Mouse (Mus musculus) forebrain, embryonic 10.5 days (tissue): ENCODE measurements around the gene Kcng3. TPM values are rescaled to one million over a fixed set of nuclear protein-coding genes. Genes with fewer than 3 reads are reported as not detected.

Source experiments
- DNase-seq: peaks from one replicate; pipeline ENCODE4 v3.0.0-alpha.2; 2017; ENCODE audit warnings: low spot score; ENCODE audit errors: extremely low spot score
- H3K27ac ChIP-seq: fragments of 300-500 bp; sonication (generic); 2 replicates; pipeline ENCODE4 v1.5.1; 2016; ENCODE audit warnings: mild to moderate bottlenecking
- H3K27me3 ChIP-seq: fragments of 300-500 bp; sonication (generic); 2 replicates; pipeline ENCODE4 v1.6.1; 2016; ENCODE audit warnings: mild to moderate bottlenecking; ENCODE audit not compliant: poor library complexity, severe bottlenecking
- H3K36me3 ChIP-seq: fragments of 300-500 bp; sonication (generic); replicated peaks from 2 replicates; pipeline ENCODE4 v1.6.1; 2016; ENCODE audit warnings: mild to moderate bottlenecking, moderate library complexity
- H3K4me1 ChIP-seq: fragments of 300-500 bp; sonication (generic); 2 replicates; pipeline ENCODE4 v1.6.1; 2016
- H3K4me3 ChIP-seq: fragments of 300-500 bp; sonication (generic); 2 replicates; pipeline ENCODE4 v1.5.1; 2016; ENCODE audit warnings: mild to moderate bottlenecking, moderate library complexity
- H3K9me3 ChIP-seq: fragments of 300-500 bp; sonication (generic); 2 replicates; pipeline ENCODE4 v1.6.1; 2016; ENCODE audit warnings: mild to moderate bottlenecking, moderate library complexity
- WGBS: fragments of 180-500 bp; shearing (Covaris S2); methylation state at CpG from one replicate; pipeline ENCODE4 v1.1.7; 2016; 5-methylcytosine and 5-hydroxymethylcytosine counted together
- polyA plus RNA-seq: library from polyadenylated mRNA; unstranded; fragments of >200 nt; fragmentation: Nextera tagmentation; extraction: Ambion mirVana; gene quantifications from 2 replicates; pipeline ENCODE4 v1.2.1, GENCODE M21; 2016

Kcng3 gene
- polyA plus RNA-seq, 1 experiment from 2014 or later, result not detected

DNA sequence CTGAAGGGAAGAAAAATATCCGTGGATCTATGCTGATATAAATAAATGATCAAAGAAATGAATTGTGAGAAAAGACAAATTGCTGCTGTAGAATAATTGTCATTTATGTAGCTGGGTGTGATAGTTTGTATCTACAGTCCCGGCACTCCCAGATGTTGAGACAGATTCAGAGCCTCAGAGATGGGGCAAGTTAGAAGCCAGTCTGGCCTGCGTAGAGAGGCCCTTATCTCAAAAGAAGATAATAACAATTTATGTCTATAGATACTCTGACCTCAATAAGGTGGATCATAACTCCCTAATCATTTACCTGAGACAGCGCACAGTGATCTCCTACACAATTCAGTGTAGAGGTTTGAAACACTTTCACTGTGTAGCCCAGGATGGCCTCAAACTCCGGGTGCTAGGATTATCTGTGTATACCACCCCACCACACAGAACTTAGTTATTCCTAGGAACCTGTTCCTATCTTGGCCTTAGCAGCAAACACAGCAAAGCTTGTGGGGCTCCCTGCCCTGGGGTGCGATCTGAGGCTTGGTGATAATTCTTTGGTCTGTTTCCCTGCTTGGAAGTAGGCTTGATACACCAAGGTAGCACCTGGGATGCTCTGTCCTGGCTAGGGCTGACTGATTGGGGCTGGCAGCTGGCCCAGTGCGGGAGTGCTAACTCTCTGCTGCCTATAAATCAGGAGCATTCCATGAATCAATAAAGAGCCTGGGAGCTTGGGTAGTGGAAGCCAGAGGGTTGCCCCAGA lies 19.4 kb upstream of the Kcng3 start:
- WGBS, result 87% methylated on average over 7 of the region's 7 CpGs
- no peak for DNase-seq
- Histone ChIP-seq H3K27ac (no peak overlapping the region), H3K36me3 (no peaks in the 10 kb centered on the region), H3K9me3 (no peaks in the 10 kb centered on the region), H3K4me3 (no peak overlapping the region), H3K27me3 (no peaks in the 10 kb centered on the region), H3K4me1 (no peaks in the 10 kb centered on the region)

DNA sequence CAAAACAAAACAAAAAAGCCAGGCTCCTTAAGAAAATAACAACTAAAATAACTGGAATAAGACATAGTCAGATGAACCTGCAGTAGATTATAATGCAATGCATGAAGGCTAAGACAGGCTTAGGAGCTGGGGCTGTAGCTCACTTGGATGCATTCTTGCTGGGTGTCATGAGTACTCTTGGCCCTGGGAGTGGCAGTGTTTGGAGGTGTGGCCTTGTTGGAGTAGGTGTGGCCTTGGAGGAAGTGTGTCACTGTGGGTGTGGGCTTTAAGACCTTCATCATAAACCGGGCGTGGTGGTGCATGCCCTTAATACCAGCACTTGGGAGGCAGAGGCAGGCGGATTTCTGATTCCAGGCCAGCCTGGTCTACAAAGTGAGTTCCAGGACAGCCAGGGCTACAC lies 18.3 kb upstream of the Kcng3 start:
- Histone ChIP-seq H3K4me3 (no peak overlapping the region), H3K27me3 (no peaks in the 10 kb centered on the region), H3K27ac (no peak overlapping the region), H3K9me3 (no peaks in the 10 kb centered on the region), H3K4me1 (no peaks in the 10 kb centered on the region), H3K36me3 (no peaks in the 10 kb centered on the region)
- DNase-seq, result no peak
- 84% methylated on average over 3 of the region's 3 CpGs for WGBS

DNA sequence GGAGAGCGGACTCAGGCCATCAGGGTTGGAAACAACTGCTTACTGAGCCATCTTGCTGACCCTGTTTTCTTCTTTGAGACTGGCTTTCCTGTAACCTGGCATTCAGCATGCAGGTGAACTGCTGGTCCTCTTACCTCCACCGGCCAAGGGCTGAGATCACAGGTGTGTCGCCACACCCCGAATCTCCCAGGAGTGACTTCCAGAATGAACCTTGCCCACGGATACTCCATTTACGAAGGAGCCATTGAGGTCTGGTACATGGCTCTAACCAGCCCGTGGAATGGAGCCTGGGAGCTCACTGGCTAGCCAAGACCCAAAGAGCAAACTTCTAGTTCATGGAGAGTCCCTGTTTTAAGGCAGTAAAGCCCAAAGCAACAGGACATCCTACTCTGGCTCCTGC lies 15.7 kb upstream of the Kcng3 start:
- H3K36me3 ChIP-seq, result no peaks in the 10 kb centered on the region
- H3K27me3 ChIP-seq, result no peaks in the 10 kb centered on the region
- no peak for DNase-seq
- H3K4me1 ChIP-seq, result no peaks in the 10 kb centered on the region
- WGBS, result 94% methylated on average over 7 of the region's 7 CpGs
- H3K27ac ChIP-seq, result no peak overlapping the region
- H3K9me3 ChIP-seq, result no peaks in the 10 kb centered on the region
- H3K4me3 ChIP-seq, result no peak overlapping the region

DNA sequence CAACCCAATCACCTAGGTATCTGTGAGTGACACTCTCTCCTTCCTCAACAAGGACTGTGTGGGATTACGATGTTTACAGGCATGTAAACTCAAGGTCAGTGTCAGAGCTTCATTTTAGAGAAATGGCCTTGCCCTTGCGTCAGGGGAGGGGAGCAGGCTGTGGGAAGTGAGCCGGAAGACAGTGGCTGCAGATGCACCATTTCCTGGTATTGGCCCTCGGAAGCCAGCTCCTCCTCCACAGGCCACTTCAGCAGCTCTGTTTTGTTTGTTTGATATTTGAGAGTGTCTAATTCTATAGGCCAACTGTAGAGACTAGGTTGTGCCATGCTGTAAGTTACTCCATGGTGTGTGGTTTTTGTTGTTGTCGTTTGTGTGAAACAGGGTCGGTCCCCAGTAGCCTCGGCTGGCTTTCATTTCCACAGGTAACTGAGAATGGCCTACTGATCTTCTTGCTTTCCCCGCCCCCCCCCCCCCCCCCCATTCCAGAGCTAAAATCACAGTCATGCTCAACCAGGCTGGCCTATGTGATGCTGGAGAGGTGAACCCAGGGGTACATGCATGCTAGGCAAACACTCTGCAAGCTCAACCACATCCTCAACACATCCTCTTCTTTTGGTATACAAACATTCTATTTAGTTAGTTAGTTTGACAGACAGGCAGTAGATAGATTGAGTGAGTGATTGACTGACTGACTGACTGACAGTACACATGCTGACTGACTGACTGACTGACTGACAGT lies 14.9 kb upstream of the Kcng3 start:
- Histone ChIP-seq H3K9me3 (no peaks in the 10 kb centered on the region), H3K27ac (no peak overlapping the region), H3K27me3 (no peaks in the 10 kb centered on the region), H3K4me3 (no peak overlapping the region), H3K36me3 (no peaks in the 10 kb centered on the region), H3K4me1 (no peaks in the 10 kb centered on the region)
- no peak for DNase-seq
- WGBS, result 86% methylated on average over 8 of the region's 8 CpGs

DNA sequence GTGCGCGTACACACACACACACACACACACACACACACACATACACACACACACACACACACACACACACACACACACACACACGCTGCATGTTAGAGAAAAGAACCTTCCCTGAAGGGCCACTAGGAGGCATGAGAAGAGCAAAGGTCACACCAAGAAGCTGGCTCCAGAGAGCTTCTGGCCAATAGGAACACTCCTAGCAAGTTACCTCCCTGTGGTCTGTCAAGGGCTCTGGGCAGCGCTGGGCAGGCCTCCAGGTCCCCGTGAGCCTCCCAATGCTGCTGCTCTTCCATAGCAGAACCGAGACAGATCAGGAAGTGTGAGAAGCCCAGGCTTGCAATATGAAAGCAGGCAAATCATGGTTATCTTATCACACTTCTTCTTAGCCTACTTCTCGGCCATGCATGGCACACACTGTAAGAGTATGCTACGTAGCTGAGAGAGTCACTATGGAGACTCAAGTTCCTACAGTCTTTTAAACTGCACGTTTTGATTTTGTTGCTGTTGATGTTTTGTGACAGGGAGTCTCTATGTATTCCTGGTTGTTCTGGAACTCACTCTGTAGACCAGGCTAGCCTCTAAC lies 13.6 kb upstream of the Kcng3 start:
- 63% methylated on average over 9 of the region's 9 CpGs for WGBS

DNA sequence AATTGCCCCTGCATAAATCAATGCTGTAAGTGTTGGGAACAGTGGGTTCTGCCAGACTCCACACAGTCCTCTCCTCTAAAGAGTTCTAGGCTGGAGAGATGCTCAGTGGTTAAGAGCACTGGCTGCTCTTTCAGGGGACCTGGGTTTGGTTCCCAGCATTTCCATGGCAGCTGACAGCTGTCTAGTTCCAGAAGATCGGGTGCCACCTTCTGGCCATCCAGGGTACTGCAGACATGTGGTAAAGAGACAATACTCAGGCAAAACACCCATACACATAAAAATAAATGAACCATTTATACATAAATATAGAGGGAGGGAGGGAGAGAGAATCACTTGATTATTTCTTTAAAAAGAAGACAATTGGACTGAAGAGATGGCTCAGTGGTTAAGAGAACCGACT lies 5.7 kb upstream of the Kcng3 start:
- no peak for DNase-seq
- 69% methylated on average over 2 of the region's 2 CpGs for WGBS
- Histone ChIP-seq H3K27me3 (peaks cover 43% of the 10 kb centered on the region), H3K9me3 (peaks cover 3% of the 10 kb centered on the region; the same call in 1 of the 2 replicates), H3K36me3 (no peaks in the 10 kb centered on the region), H3K27ac (no peak overlapping the region), H3K4me1 (peaks cover 10% of the 10 kb centered on the region), H3K4me3 (no peak overlapping the region)

More for the DNA sequence above, 13.6 kb upstream of the Kcng3 start:
- Histone ChIP-seq H3K27ac (no peak overlapping the region), H3K4me1 (no peaks in the 10 kb centered on the region), H3K9me3 (no peaks in the 10 kb centered on the region), H3K36me3 (no peaks in the 10 kb centered on the region), H3K27me3 (no peaks in the 10 kb centered on the region), H3K4me3 (no peak overlapping the region)
- no peak for DNase-seq

DNA sequence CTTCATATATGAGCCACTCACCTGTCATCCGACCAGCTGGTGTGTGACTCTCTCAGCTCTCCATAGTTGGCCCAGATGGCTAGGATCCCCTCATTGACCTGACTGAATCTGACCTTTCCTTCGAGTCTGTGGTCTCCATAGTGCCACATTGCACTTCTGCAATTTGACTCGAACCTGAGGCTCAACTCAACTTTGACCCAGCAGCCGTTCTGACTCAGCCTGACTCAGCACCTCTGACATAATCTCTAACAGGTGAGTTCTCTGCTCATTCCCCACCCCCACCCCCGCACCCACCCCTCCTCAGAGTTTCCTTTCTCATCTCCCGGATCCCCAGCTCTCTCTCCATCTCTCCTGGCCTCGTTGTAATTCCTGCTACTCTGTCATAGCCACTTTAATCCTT lies 4.7 kb upstream of the Kcng3 start:
- WGBS, result 86% methylated on average over 7 of the region's 7 CpGs
- H3K36me3 ChIP-seq, result no peaks in the 10 kb centered on the region
- peaks cover 53% of the 10 kb centered on the region for H3K27me3 ChIP-seq
- H3K4me3 ChIP-seq, result no peak overlapping the region
- H3K4me1 ChIP-seq, result peaks cover 19% of the 10 kb centered on the region
- no peak for DNase-seq
- H3K9me3 ChIP-seq, result peaks cover 3% of the 10 kb centered on the region; the same call in 1 of the 2 replicates
- H3K27ac ChIP-seq, result no peak overlapping the region

DNA sequence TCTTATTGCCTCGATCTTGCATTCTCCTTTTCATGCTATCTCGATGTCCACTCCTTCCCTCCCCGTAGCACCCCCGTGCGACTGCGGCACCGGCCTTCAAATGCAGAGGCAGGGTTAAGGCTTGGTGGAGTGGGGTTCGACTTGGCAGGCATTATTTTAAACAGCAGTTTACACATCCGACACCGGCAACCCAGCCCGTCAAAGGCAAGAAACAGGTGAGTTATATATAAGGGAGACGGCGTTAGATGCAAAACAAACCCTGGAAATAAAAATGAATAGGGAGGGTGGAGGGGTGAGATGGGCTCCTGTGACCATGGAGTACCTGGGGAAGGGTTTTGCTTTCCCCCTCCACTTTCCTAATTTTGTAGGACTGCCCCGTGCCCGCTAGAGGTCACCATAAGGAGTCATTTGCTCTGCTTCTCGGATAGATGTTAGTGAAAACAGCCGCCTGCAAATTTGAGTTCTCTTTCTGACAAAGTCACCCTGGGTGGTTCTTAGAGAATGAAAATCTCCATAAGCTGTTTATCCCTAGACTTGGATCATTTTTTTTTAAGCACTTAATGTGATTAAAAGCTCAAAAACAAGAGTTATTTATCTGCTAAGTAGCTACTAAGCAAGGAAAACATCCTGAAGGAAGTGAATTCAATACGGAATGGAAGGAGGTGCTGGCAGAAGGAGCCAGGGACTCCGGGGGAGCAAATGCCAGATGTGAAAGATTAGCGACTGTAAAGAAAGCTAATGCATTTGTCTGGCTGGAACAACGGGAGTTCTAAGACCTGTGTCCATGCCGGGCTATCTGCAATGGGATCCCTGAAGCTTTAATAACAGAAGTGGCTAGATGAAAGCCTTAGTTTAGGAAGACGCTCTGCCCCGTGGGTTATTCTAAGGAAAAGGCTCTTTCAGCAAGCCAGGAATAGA lies 1.2 kb upstream of the Kcng3 start:
- peaks cover 88% of the 10 kb centered on the region for H3K27me3 ChIP-seq
- no peaks in the 10 kb centered on the region for H3K36me3 ChIP-seq
- WGBS, result 1% methylated on average over 24 of the region's 24 CpGs
- H3K27ac ChIP-seq, result no peak overlapping the region
- H3K9me3 ChIP-seq, result peaks cover 3% of the 10 kb centered on the region; the same call in 1 of the 2 replicates
- peaks cover 33% of the 10 kb centered on the region for H3K4me1 ChIP-seq
- H3K4me3 ChIP-seq, result peak overlapping the region; percentile 60
- DNase-seq, result peak; percentile 71

DNA sequence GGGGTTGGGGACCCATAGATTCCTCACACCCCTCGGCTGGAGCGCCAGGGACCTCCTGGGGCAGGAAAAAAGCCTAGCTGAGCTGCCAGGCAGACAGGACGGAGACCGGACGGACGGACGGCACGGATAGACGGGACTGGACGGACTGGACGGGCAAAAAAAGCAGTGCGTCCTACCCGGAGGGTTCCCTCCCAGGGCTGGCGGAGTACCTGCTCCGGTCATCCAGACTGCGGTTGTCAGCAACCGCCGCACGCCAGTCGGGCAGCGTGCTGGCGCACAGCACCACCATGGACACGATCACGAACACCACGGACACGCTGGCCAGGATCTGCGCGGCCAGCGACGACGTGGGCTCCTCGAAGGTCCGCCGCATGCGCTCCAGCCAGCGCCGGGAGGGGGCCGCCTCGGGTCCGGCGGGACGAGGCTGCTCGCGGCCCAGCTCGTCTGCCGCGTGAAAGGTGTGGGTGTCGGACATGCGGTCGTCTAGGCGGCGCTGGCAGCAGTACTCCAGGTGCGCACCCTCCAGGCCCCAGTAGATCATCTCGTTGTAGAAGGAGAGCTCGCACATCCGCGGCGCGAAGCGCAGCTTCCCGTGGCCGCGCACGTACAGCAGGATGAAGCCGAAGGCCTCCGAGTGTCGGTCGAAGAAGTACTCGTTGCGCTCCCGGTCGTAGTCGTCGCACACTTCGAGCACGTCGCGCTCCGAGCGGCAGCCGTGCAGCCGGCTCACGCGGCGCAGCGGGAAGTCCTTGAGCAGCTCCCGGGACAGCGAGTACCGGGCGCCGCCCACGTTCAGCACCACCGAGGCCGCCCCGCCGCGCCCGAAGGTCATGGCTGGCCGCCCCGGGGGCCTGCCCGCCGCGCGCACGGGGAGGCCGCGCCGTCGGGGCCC lies 662 bp downstream of the Kcng3 start:
- Histone ChIP-seq H3K27ac (peak overlapping the region; percentile 58; the same call in 1 of the 2 replicates), H3K9me3 (no peaks in the 10 kb centered on the region; the same call in 1 of the 2 replicates), H3K27me3 (peaks cover 99% of the 10 kb centered on the region), H3K4me3 (peak overlapping the region; percentile 60), H3K4me1 (peaks cover 33% of the 10 kb centered on the region), H3K36me3 (no peaks in the 10 kb centered on the region)
- 4% methylated on average over 104 of the region's 109 CpGs for WGBS
- DNase-seq, result peak; percentile 37

DNA sequence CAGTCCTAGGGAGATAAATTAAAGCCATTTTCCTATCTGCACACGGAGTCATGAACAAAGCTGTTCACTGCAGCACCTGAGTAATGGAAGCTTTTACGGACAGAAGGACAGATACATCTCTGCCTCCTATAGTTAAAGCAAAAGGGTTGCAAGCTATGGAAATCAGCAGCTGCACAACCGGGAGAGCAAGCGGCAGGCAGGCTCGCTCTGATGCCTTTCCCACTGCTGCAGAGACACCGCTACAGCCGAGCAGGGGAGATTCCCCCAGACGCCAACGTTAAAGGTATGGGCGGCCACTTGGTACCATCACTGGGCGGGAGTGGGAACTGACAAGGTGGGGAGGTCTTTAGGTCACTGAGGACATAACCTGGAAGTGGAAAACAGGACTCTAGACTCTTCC lies 17.8 kb downstream of the Kcng3 start:
- H3K27me3 ChIP-seq, result no peaks in the 10 kb centered on the region
- H3K4me1 ChIP-seq, result peaks cover 4% of the 10 kb centered on the region; the same call in 1 of the 2 replicates
- WGBS, result 56% methylated on average over 11 of the region's 11 CpGs
- H3K4me3 ChIP-seq, result no peak overlapping the region
- H3K36me3 ChIP-seq, result no peaks in the 10 kb centered on the region
- no peak for DNase-seq
- no peak overlapping the region for H3K27ac ChIP-seq
- H3K9me3 ChIP-seq, result no peaks in the 10 kb centered on the region

DNA sequence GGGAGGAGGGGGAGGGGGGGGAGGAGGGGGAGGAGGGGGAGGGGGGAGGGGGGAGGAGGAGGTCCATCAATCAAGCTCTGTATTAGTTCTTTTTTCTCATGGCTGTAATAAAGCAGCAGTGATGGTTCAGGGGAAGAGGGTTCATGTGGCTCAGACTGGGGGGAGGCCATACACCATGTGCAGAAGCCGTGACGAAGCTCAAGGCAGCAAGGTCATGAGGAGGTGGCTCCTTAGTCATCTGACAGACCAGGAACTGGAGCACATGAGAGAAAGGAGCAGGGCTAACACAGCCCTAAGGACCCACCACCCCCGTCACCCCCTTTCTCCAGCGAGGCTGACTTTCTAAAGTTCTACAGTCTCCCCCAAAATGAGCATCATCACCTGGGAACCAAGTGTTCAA lies 22.2 kb downstream of the Kcng3 start:
- DNase-seq, result no peak
- Histone ChIP-seq H3K27ac (no peak overlapping the region), H3K9me3 (no peaks in the 10 kb centered on the region), H3K36me3 (no peaks in the 10 kb centered on the region), H3K4me3 (no peak overlapping the region), H3K4me1 (peaks cover 4% of the 10 kb centered on the region; the same call in 1 of the 2 replicates), H3K27me3 (no peaks in the 10 kb centered on the region)
- 72% methylated on average over 4 of the region's 4 CpGs for WGBS
